ENCODE assay signal across 8 mouse cellular contexts in genomic region chr19:6140678-6141393, GRCm38 (mm10). TPM values are rescaled to one million over a fixed set of nuclear protein-coding genes. Genes with fewer than 3 reads are reported as not detected.
DNase-seq lines count a peak whose midpoint lies in the region; ATAC-seq and TF ChIP-seq lines count a peak whose summit lies in the region.

Batf2 (plus strand) TSS chr19:6140983.

- peaks cover 2 to 11% of the 10 kb centered on the region in 2 experiments; a peak in 3 of 4 replicates for H3K4me1 ChIP-seq in MEL (ENCODE audit: control insufficient read depth in 1 of 2, insufficient read depth in 2 of 2, low read length in 2 of 2)
- peaks cover 8% of the 10 kb centered on the region for H3K4me1 ChIP-seq in cerebellum, adult 2 months (ENCODE audit: control insufficient read depth, insufficient read depth, low read length)
- H3K4me1 ChIP-seq in hindbrain, embryonic 10.5 days (replicated peaks) = peaks cover 22% of the 10 kb centered on the region
- H3K4me1 ChIP-seq in lung, postnatal 0 days (ENCODE audit: insufficient read depth, low read depth, low read length) = no peaks in the 10 kb centered on the region; the same call in 1 of the 2 replicates

- peak; percentile 70 to 77; a peak in 2 of 4 replicates for TF ChIP-seq POLR2A in MEL (IDR thresholded peaks at IDR 0.05; ENCODE audit: control insufficient read depth in 1 of 2, insufficient read depth in 1 of 2, low read depth in 1 of 2, low read length in 2 of 2, poor library complexity in 1 of 2)
- TF ChIP-seq POLR2A in cerebellum, adult 2 months (IDR thresholded peaks at IDR 0.05; ENCODE audit: borderline replicate concordance, insufficient read depth, low read length) = peak; percentile 78

- H3K79me2 ChIP-seq in MEL (ENCODE audit: control insufficient read depth, insufficient read depth, low read length, poor library complexity) = peaks cover 5% of the 10 kb centered on the region; the same call in 1 of the 2 replicates

- H3K36me3 ChIP-seq in MEL (ENCODE audit: control insufficient read depth in 1 of 2, insufficient read depth in 2 of 2, low read length in 2 of 2) = peaks cover 0 to 7% of the 10 kb centered on the region in 2 experiments; a peak in 2 of 4 replicates
- H3K36me3 ChIP-seq in hindbrain, embryonic 10.5 days = peaks cover 29% of the 10 kb centered on the region
- no peaks in the 10 kb centered on the region for H3K36me3 ChIP-seq in lung, postnatal 0 days (ENCODE audit: insufficient read depth, low read length)

- TF ChIP-seq EP300 in MEL (IDR thresholded peaks at IDR 0.05; ENCODE audit: low read depth in 1 of 2, low read length in 2 of 2) = no peak
- no peak for TF ChIP-seq EP300 in lung, postnatal 0 days (IDR thresholded peaks at IDR 0.05)

- peak; percentile 98 for DNase-seq in MEL (ENCODE audit: low read depth, low spot score)
- DNase-seq in cerebellum, adult 2 months = peak; percentile 93 to 96
- DNase-seq in forelimb bud, embryonic 11.5 days (ENCODE audit: low read depth, low spot score) = peak; percentile 97
- peak; percentile 97 for DNase-seq in hindbrain, embryonic 10.5 days (ENCODE audit: low spot score)
- peak; percentile 94 for DNase-seq in layer of hippocampus, adult 9-11 months
- peak; percentile 98 for DNase-seq in lung, postnatal 0 days (ENCODE audit: low spot score)
- DNase-seq in ovary, postnatal 14 days (ENCODE audit: low spot score) = peak; percentile 81
- peak; percentile 94 for DNase-seq in thymus, postnatal 14 days

- no peaks in the 10 kb centered on the region for H3K9me3 ChIP-seq in MEL (replicated peaks; ENCODE audit: insufficient read depth, low read length)
- H3K9me3 ChIP-seq in hindbrain, embryonic 10.5 days = no peaks in the 10 kb centered on the region
- H3K9me3 ChIP-seq in lung, postnatal 0 days (ENCODE audit: low read length) = no peaks in the 10 kb centered on the region

- peak within 1 kb of the TSS; percentile 77 for H3K4me2 ChIP-seq in lung, postnatal 0 days (replicated peaks; ENCODE audit: low read depth, low read length)

- H3K9ac ChIP-seq in MEL (ENCODE audit: control insufficient read depth, low read depth, low read length, poor library complexity, severe bottlenecking) = peak within 1 kb of the TSS; percentile 88
- H3K9ac ChIP-seq in lung, postnatal 0 days (replicated peaks; ENCODE audit: low read depth) = peak within 1 kb of the TSS; percentile 46

- ATAC-seq in lung, postnatal 0 days = peak; percentile 95

- H3K27me3 ChIP-seq in MEL (ENCODE audit: control insufficient read depth in 1 of 2, insufficient read depth in 2 of 2, low read length in 2 of 2) = no peaks in the 10 kb centered on the region
- H3K27me3 ChIP-seq in cerebellum, adult 2 months (ENCODE audit: control insufficient read depth, insufficient read depth, low read length) = no peaks in the 10 kb centered on the region
- no peaks in the 10 kb centered on the region for H3K27me3 ChIP-seq in hindbrain, embryonic 10.5 days (ENCODE audit: insufficient read depth, poor library complexity, severe bottlenecking)
- H3K27me3 ChIP-seq in lung, postnatal 0 days (replicated peaks; ENCODE audit: insufficient read depth, low read length) = no peaks in the 10 kb centered on the region

- peak within 1 kb of the TSS; percentile 73 to 74 for H3K4me3 ChIP-seq in MEL (ENCODE audit: control insufficient read depth in 1 of 2, insufficient read depth in 1 of 2, low read depth in 2 of 2, low read length in 2 of 2)
- peak within 1 kb of the TSS; percentile 89 for H3K4me3 ChIP-seq in cerebellum, adult 2 months (replicated peaks; ENCODE audit: insufficient read depth, low read depth, low read length)
- peak within 1 kb of the TSS; percentile 74 for H3K4me3 ChIP-seq in hindbrain, embryonic 10.5 days
- H3K4me3 ChIP-seq in lung, postnatal 0 days (ENCODE audit: low read depth, low read length) = peak within 1 kb of the TSS; percentile 64

- TF ChIP-seq CTCF in MEL (IDR thresholded peaks at IDR 0.05 in 2 of 3, conservative IDR thresholded peaks at IDR 0.05 in 1 of 3; ENCODE audit: control insufficient read depth in 1 of 3, insufficient read depth in 1 of 3, low read depth in 2 of 3, low read length in 3 of 3, poor library complexity in 1 of 3, severe bottlenecking in 1 of 3) = peak in 2 of 3 experiments; percentile 79 to 92; a peak in 4 of 6 replicates
- peak; percentile 63 for TF ChIP-seq CTCF in cerebellum, adult 2 months (IDR thresholded peaks at IDR 0.05; ENCODE audit: borderline replicate concordance, insufficient read depth, low read depth, low read length)
- peak; percentile 84 for TF ChIP-seq CTCF in lung, postnatal 0 days (IDR thresholded peaks at IDR 0.05)

- H3K27ac ChIP-seq in MEL (ENCODE audit: control insufficient read depth, low read depth, low read length) = peak within 1 kb of the TSS; percentile 93
- peak within 1 kb of the TSS; percentile 94 for H3K27ac ChIP-seq in cerebellum, adult 2 months (ENCODE audit: insufficient read depth, low read length)
- peak within 1 kb of the TSS; percentile 97 for H3K27ac ChIP-seq in hindbrain, embryonic 10.5 days
- H3K27ac ChIP-seq in lung, postnatal 0 days (ENCODE audit: low read length) = peak within 1 kb of the TSS; percentile 92

- no peak for TF ChIP-seq RAD21 in MEL (IDR thresholded peaks at IDR 0.05; ENCODE audit: low read depth, low read length)

- under 1% methylated on average over 67 of the region's 68 CpGs for WGBS in cerebellum, adult 2 months
- under 1% methylated on average over 68 of the region's 68 CpGs for WGBS in hindbrain, embryonic 10.5 days
- under 1% methylated on average over 68 of the region's 68 CpGs for WGBS in lung, postnatal 0 days

TF ChIP-seq in MEL, 35 proteins besides CTCF, POLR2A, EP300 and RAD21:
- TF ChIP-seq TCF12 (IDR thresholded peaks at IDR 0.05; ENCODE audit: low read depth, low read length) (no peak), SIN3A (IDR thresholded peaks at IDR 0.05; ENCODE audit: low read length) (peak; percentile 88), MXI1 (IDR thresholded peaks at IDR 0.05; ENCODE audit: low read depth, low read length) (peak; percentile 66; the same call in 1 of the 2 replicates), GABPA (IDR thresholded peaks at IDR 0.05; ENCODE audit: low read depth, low read length) (no peak), TAL1 (IDR thresholded peaks at IDR 0.05; ENCODE audit: low read length) (no peak), USF2 (IDR thresholded peaks at IDR 0.05; ENCODE audit: borderline replicate concordance in 1 of 2, insufficient read depth in 1 of 2, low read depth in 1 of 2, low read length in 2 of 2) (peak; percentile 81 to 94; a peak in 3 of 4 replicates), MAZ (IDR thresholded peaks at IDR 0.05; ENCODE audit: low read depth, low read length) (peak; percentile 66), E2F4 (IDR thresholded peaks at IDR 0.05; ENCODE audit: borderline replicate concordance, low read depth, low read length) (no peak), ELF1 (IDR thresholded peaks at IDR 0.05; ENCODE audit: low read depth, low read length) (no peak), USF1 (IDR thresholded peaks at IDR 0.05; ENCODE audit: low read depth, low read length) (peak; percentile 99), MEF2A (IDR thresholded peaks at IDR 0.05; ENCODE audit: extremely low read depth, insufficient replicate concordance, low read depth, low read length, poor library complexity, severe bottlenecking) (no peak), MYB (IDR thresholded peaks at IDR 0.05; ENCODE audit: low read depth, low read length) (no peak), MAX (IDR thresholded peaks at IDR 0.05; ENCODE audit: low read length) (peak; percentile 89), POLR2AphosphoS2 (IDR thresholded peaks at IDR 0.05; ENCODE audit: low read length) (0 out of 2 replicates have a peak, but pooled peaks have one; percentile 42), NRF1 (IDR thresholded peaks at IDR 0.05; ENCODE audit: insufficient read depth, low read depth, low read length, poor library complexity, severe bottlenecking) (no peak), BHLHE40 (IDR thresholded peaks at IDR 0.05; ENCODE audit: borderline replicate concordance, low read depth, low read length) (peak; percentile 88), HCFC1 (IDR thresholded peaks at IDR 0.05; ENCODE audit: low read depth, low read length) (peak; percentile 74), NELFE (IDR thresholded peaks at IDR 0.05; ENCODE audit: low read depth, low read length) (peak; percentile 89; the same call in 1 of the 2 replicates), ZC3H11A (IDR thresholded peaks at IDR 0.05; ENCODE audit: low read depth, low read length) (no peak), SMC3 (IDR thresholded peaks at IDR 0.05; ENCODE audit: low read depth, low read length) (peak; percentile 22; the same call in 1 of the 2 replicates), CHD1 (IDR thresholded peaks at IDR 0.05; ENCODE audit: low read depth, low read length) (peak; percentile 97)
TF ChIP-seq in MEL: peak in this region for 12.

RNA-seq across cellular contexts. Expression of gene Batf2, which starts in this region (rescaled TPM):
- total RNA-seq in MEL (2012; rRNA removed) = 0.19 TPM in 1 of 2 replicates, not detected in the other
- polyA plus RNA-seq in MEL (2012; ENCODE audit: insufficient read depth in 1 of 2, insufficient read length in 2 of 2, low read depth in 1 of 2, low replicate concordance in 2 of 2, missing spikeins in 1 of 2) = under 1 TPM in 1 of 2 experiments, not detected in 1; 0.60 TPM
- 0.29 and 0.54 TPM in 2 replicates for polyA plus RNA-seq in cerebellum, adult 2 months (2012; rRNA removed)
- 0.09 TPM in 1 of 2 replicates, not detected in the other for polyA plus RNA-seq in hindbrain, embryonic 10.5 days (2016; fragmentation: Nextera tagmentation; extraction: Ambion mirVana)
- polyA plus RNA-seq in lung, postnatal 0 days (2015; fragmentation: Nextera tagmentation; extraction: Ambion mirVana) = 0.93 and 1.0 TPM in 2 replicates

Comparison
In these comparisons a context has a peak if more than half of its experiments do, and no peak if none do; other contexts are left out.
1. Peak in every context shown above with its lines: DNase-seq, ATAC-seq, H3K4me3 ChIP-seq and H3K27ac ChIP-seq.
2. Peak in DNase-seq, H3K4me3 ChIP-seq, H3K27ac ChIP-seq and H3K9ac ChIP-seq in MEL; RNA of the gene not detected or under 1 TPM.
3. Peak in DNase-seq, H3K4me3 ChIP-seq and H3K27ac ChIP-seq in cerebellum, adult 2 months; RNA of the gene not detected or under 1 TPM.
4. Peak in DNase-seq, H3K4me3 ChIP-seq and H3K27ac ChIP-seq in hindbrain, embryonic 10.5 days; RNA of the gene not detected or under 1 TPM.